Mouse (Mus musculus): ENCODE data around the gene Rsbn1l. TPM values are rescaled to one million over a fixed set of nuclear protein-coding genes. Genes with fewer than 3 reads are reported as not detected.

The Rsbn1l gene
- total RNA-seq (2021) = 10 to 100 TPM; 14.5 to 14.8 TPM

- intact Hi-C loops (cut with DNase I) = no loop called here
- DNase-seq = no peak
Measured at GRCm38 (mm10) chr5:20956298-20956697, at the start of gene Rsbn1l. Gene Rsbn1l, minus strand, starts transcription at chr5:20956398.

GRCm38 (mm10) chr5:21002723-21003122 lies 46.5 kb upstream of the Rsbn1l start:
- no peak for DNase-seq
- intact Hi-C loops (cut with DNase I) = no loop called here

- intact Hi-C loops (cut with DNase I) = no loop called here
- DNase-seq = no peak
Measured at GRCm38 (mm10) chr5:21001622-21002315, 45.6 kb upstream of the Rsbn1l start.

GRCm38 (mm10) chr5:20998427-20998826 lies 42.2 kb upstream of the Rsbn1l start:
- intact Hi-C loops (cut with DNase I) = no loop called here
- no peak for DNase-seq

GRCm38 (mm10) chr5:20997555-20997954 lies 41.4 kb upstream of the Rsbn1l start:
- intact Hi-C loops (cut with DNase I) = no loop called here
- no peak for DNase-seq

- DNase-seq = no peak
Measured at GRCm38 (mm10) chr5:20990062-20990809, 34.0 kb upstream of the Rsbn1l start.

GRCm38 (mm10) chr5:20986271-20986670 lies 30.1 kb upstream of the Rsbn1l start:
- intact Hi-C loops (cut with DNase I) = no loop called here
- no peak for DNase-seq

More at GRCm38 (mm10) chr5:20990062-20990809, 34.0 kb upstream of the Rsbn1l start:
- intact Hi-C loops (cut with DNase I) = loop anchor here (5.0 kb wide), 1 partner anchor 93 kb away; no protein-coding TSS in a partner anchor

- intact Hi-C loops (cut with DNase I) = no loop called here
- DNase-seq = no peak
Measured at GRCm38 (mm10) chr5:20983505-20983904, 27.3 kb upstream of the Rsbn1l start.

- intact Hi-C loops (cut with DNase I) = no loop called here
Measured at GRCm38 (mm10) chr5:20974690-20975089, 18.5 kb upstream of the Rsbn1l start.

GRCm38 (mm10) chr5:20973999-20974398 lies 17.8 kb upstream of the Rsbn1l start:
- no peak for DNase-seq
- intact Hi-C loops (cut with DNase I) = no loop called here

More at GRCm38 (mm10) chr5:20974690-20975089, 18.5 kb upstream of the Rsbn1l start:
- DNase-seq = no peak

- intact Hi-C loops (cut with DNase I) = no loop called here
- no peak for DNase-seq
Measured at GRCm38 (mm10) chr5:20973069-20973468, 16.9 kb upstream of the Rsbn1l start.

GRCm38 (mm10) chr5:20968963-20969362 lies 12.8 kb upstream of the Rsbn1l start:
- peak; percentile 11 for DNase-seq
- intact Hi-C loops (cut with DNase I) = no loop called here

- intact Hi-C loops (cut with DNase I) = no loop called here
- no peak for DNase-seq
Measured at GRCm38 (mm10) chr5:20968493-20968892, 12.3 kb upstream of the Rsbn1l start.

- intact Hi-C loops (cut with DNase I) = no loop called here
- no peak for DNase-seq
Measured at GRCm38 (mm10) chr5:20967942-20968341, 11.7 kb upstream of the Rsbn1l start.

GRCm38 (mm10) chr5:20964446-20964845 lies 8.2 kb upstream of the Rsbn1l start:
- intact Hi-C loops (cut with DNase I) = no loop called here
- no peak for DNase-seq

GRCm38 (mm10) chr5:20963295-20963694 lies 7.1 kb upstream of the Rsbn1l start:
- DNase-seq = peak; percentile 23
- intact Hi-C loops (cut with DNase I) = no loop called here

GRCm38 (mm10) chr5:20960927-20961326 lies 4.7 kb upstream of the Rsbn1l start:
- DNase-seq = no peak
- intact Hi-C loops (cut with DNase I) = no loop called here

GRCm38 (mm10) chr5:20955114-20955835 lies 923 bp downstream of the Rsbn1l start:
- intact Hi-C loops (cut with DNase I) = no loop called here
- DNase-seq = no peak

GRCm38 (mm10) chr5:20952337-20952925 lies 3.8 kb downstream of the Rsbn1l start:
- intact Hi-C loops (cut with DNase I) = no loop called here

GRCm38 (mm10) chr5:20951666-20952281 lies 4.4 kb downstream of the Rsbn1l start:
- DNase-seq = peak; percentile 96
- intact Hi-C loops (cut with DNase I) = no loop called here

More at GRCm38 (mm10) chr5:20952337-20952925, 3.8 kb downstream of the Rsbn1l start:
- no peak for DNase-seq

Data from left cerebral cortex, postnatal 4 days (tissue).